ENCODE assay signal across 21 mouse cellular contexts in the genomic region with DNA sequence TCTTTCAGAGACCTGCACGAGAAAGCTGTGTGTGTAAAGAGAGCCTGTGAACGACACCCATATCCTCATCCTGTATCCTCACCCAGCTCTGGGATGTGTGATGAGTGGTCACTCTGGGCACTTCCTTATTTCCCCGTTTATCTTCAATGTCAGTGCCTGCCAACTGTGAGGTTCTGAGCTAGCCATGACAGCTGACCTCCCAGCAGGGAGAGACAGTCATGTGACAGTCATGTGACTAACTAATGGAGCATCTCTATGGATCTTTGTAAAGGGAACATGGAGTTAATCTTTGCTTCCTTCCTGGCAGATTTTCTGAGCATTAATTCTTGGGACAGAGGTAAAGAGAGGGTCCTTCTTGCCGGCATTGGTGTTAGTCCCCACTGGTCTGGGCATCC. TPM values are rescaled to one million over a fixed set of nuclear protein-coding genes. Genes with fewer than 3 reads are reported as not detected.
"Had no signal": no experiment of that assay in that cellular context is flagged by ENCODE, and none has a peak within 500 bp of the region (broad histone marks: within the 10 kb centered on the region; RNA-seq: fewer than 3 reads in every experiment).

No protein-coding gene starts in this region.

- H3K9ac ChIP-seq: liver, embryonic 13.5 days; midbrain, embryonic 13.5 days; neural tube, embryonic 12.5 days had no signal

- ATAC-seq: midbrain, embryonic 13.5 days; midbrain, embryonic 16.5 days had no signal

- H3K4me3 ChIP-seq: layer of hippocampus, adult 2 months; liver, embryonic 13.5 days; midbrain, embryonic 13.5 days; myocyte; neural tube, embryonic 12.5 days had no signal

- H3K36me3 ChIP-seq: liver, embryonic 13.5 days; midbrain, embryonic 13.5 days; neural tube, embryonic 12.5 days had no signal

- H3K9me3 ChIP-seq: liver, embryonic 13.5 days; midbrain, embryonic 13.5 days; neural tube, embryonic 12.5 days had no signal

- H3K27me3 ChIP-seq: liver, embryonic 13.5 days; midbrain, embryonic 13.5 days; neural tube, embryonic 12.5 days had no signal

- H3K4me1 ChIP-seq: liver, embryonic 13.5 days had no signal

- DNase-seq: kidney, adult 2 months; kidney, postnatal 25 days; liver, embryonic 13.5 days; lung, adult 2 months; lung, postnatal 14 days; lung, postnatal 4 days; right cerebral cortex, postnatal 14 days; right cerebral cortex, postnatal 4 days; thymus, adult 2 months; thymus, postnatal 14 days; thymus, postnatal 4 days had no signal

- H3K27ac ChIP-seq: kidney, postnatal 0 days; layer of hippocampus, adult 2 months; liver, embryonic 13.5 days; midbrain, embryonic 13.5 days; stomach, postnatal 0 days had no signal

- H3K4me2 ChIP-seq: liver, embryonic 13.5 days; midbrain, embryonic 13.5 days; neural tube, embryonic 12.5 days had no signal

RNA-seq across cellular contexts. Expression of gene Crmp1, which starts 28.0 kb away (rescaled TPM):
- total RNA-seq: liver, adult 2 months; megakaryocyte progenitor cell, adult 5-6 weeks; megakaryocyte-erythroid progenitor cell, adult 5-6 weeks had no signal
- polyA plus RNA-seq: liver, adult 2 months had no signal
